Mouse (Mus musculus) adrenal gland, postnatal 25 days (tissue): ENCODE results near the gene Wwox. TPM values are rescaled to one million over a fixed set of nuclear protein-coding genes. Genes with fewer than 3 reads are reported as not detected.
A peak's percentile ranks its signal among the peaks of the same experiment; 100 is the strongest.

Source experiments
- DNase-seq: peaks from one replicate; pipeline ENCODE4 v3.0.0; 2021; ENCODE audit warnings: mixed read lengths
- total RNA-seq: library from RNA; stranded (reverse); gene quantifications from 2 replicates; pipeline ENCODE4 v1.2.3, GENCODE M21; 2021

Gene Wwox
- total RNA-seq, 1 experiment from 2014 or later = 37.2 TPM

DNA sequence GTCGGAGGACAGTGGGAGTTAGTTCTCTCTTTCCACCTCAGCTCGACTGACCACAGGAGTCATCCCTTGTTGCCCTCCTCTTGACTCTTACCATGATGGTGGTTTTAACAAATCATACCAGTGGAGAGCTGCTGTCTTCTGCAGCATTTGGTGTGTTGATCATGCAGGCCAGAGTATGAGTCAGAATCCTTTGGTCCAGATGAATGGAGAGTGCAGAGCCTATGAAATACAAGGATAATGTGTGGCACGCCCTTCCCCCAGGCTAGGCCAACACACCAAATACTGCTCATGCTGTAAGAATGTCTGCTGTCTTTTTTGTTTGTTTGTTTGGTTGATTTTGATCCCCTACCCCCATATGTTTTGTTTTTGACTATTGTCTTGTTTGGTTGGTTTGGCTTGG is 234.0 kb downstream of the Wwox start:
- DNase-seq = no peak

DNA sequence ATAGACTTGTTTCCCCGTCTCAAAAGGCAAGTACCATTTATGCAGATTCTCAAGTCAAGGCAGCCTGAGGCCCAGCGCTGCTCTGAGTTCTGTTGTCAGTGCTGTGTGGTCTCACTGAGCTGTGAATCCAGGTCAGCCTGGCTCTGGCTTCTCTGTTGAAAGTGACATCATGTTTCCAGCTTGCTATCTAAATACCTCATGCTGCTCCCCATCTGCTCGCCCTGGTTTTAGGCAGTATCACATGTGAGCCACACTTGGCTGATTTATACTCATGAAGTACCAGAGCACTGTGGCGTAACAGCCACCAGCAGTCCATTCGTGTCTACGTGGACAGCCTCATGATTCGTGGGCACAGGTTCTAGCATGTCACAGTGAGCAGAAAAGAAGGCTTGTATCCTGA is 235.7 kb downstream of the Wwox start:
- DNase-seq = no peak

DNA sequence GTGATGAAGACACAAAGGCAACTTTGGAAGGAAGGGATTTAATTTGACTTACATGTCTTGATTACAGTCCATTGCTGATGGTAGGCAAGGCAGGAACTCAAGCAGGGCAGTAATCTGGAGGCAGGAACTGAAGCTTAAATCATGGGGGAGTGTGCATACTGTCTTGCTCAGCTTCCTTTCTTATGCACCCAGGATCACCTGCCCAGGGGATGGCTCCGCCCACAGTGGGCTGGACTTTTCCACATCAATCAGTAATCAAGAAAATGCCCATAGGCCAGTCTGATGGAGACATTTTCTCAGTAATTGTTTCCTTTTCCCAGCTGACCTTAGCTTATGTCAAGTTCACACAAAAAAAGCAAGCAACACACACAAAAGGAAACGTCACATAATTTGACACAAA is 237.5 kb downstream of the Wwox start:
- DNase-seq = no peak

DNA sequence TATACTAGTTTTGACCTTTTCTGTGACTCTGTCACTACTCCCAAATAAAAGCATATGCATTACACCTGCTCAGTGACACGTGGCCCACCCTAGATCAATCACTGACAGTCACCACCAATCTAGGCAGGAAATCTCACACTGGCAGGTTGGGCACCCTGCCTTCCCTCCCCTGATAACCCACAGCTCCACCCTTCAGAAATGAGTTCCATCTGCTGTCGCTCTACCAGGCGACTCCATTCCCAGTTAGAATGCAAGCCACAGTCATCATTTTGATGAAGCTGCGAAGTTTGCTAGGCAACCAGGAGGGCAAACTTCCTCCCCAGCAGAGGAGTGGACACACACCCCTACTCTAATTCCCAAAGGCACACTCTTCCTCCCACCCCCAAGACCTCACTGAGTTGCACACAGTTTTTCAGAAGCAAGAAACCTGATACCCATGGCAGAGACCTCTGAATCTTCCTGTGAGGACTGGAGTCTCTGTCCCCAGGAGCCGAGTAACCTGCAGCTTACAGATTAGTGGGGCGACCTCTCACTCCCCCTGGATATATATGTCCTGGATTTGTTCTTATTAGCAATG is 238.2 kb downstream of the Wwox start:
- DNase-seq = no peak

DNA sequence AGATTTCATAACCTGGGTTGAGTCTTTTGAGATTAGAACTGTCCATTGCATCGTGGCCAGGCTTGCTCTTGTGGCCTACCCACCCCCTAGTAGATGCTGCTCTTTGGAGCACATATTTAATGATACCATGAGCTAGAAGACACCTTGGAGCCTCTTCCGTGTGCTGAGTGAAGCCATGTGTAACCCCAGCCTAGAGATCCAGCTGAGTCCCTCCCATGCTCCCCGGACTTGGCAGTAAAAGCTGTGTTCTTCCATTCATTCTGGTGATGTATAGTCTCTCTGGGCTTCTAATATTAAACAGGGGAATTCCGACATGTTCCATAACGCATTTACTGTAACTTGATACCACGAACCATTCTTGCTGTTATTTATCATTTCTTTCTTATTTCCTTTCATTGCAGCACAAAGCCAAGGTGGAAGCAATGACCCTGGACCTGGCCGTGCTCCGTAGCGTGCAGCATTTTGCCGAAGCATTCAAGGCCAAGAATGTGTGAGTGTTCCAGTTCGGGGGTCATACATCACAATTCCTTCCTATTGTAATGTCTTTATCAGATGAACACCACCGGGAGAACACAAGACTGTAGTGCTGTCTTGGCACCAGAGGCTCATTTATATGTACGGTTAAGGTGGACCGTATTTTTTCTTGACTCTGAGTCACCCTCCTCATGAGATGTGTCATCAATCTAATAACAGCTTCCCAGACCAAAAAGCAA is 240.1 kb downstream of the Wwox start:
- DNase-seq = no peak

DNA sequence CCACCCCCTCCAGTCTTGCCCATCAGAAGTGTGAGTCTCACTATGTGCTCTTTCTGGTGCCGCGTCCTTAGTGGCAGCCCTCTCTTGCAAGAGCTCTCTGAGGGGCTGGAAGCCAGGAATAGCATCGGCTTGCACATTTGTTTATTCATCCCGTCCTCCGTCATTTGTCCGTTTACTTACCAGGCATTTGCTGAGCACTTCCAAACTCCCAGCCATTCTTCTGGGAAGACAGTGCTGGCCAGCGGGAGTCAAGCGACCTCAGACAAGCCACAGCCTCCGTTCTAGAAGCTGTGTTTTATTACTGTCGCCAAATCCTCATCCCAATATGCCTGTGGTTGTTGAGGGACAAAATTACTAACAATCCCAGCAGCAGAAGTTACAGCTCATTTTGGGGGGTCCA is 241.7 kb downstream of the Wwox start:
- DNase-seq = no peak

DNA sequence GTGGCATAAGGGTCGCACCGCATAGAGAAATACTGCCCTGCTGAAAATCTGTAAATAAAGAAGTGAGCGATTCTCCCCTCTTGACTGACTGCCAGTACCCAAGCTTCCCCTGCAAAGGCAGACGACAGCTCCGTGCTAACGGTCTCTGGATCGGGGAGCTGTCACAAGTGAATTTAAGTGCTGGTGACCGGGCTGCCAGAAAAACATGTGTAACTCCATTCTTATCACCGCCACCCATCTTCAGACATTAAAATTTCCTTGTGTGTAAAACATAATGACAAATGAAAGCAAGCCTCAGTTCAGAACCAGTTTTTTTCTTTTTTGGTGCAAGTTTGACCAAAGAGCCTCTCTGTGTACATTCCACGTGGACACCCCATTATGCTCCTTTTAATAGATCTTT is 242.7 kb downstream of the Wwox start:
- no peak for DNase-seq

DNA sequence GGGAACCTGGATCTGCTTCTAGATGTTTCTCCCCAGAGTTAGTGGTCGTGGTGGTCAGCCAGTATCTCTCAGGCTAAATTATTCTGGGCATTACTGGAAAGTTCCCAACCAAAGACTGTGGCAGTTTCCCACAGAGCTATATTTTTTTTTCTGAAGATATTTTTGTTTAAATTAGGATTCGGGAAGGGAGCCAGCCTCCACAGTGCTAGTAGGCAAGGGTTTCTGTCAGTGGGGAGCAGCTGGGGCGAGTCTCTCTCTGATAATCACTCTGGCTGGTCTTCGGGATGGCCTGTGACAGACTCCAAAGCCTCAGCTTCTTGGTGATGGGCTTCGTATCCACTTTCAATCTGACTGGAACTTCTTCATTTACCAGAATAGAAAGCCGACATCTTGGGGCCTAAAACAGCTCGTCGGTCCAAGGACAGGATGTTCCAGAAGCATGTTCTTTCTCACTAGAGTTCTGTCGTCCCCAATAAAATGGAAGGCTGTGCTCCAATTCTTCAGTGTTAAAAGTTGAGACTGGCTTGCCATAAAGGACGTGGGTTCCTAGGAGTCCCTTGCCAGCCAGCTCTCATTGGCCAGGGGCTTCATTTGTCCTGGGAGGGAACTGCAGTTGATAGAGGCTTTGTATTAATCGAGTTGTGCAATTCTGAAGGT is 244.7 kb downstream of the Wwox start:
- no peak for DNase-seq

DNA sequence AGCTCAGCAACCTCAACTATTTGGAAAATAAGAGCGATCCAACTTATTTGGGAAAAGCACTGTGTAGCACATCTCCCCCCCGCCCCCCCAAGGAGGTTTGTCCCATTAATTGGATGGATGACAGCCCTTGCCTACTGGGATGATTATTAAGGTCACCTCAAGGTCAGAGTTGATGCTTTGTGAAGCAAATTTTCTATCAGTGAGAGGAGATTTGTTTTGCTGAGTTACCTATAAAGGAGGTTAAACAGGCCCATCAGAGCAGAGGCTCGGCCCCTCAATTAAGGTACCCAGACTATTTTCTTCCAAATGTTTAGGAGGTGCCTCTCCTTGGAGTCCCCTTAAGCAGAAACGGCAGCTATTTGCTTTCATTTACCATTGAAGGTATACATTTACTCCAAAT is 247.0 kb downstream of the Wwox start:
- no peak for DNase-seq

DNA sequence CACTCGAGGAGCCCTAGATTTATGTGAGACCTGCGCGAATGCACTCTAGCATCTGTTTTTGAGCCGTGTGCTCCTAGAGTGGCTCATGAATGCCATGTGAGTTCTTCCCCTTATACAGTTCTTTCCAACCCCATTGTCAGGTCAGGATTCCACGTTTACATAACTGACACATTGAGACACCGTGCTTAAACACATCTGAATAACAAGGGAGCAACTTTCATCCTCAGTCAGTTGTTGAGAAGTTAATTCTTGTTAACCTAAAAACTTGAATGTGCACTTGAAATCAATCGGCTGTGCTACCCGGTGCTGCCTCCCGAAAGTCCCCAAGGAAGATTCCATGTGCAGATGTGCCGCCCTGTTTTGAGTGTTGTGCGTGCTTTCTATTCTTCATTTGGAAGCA is 249.3 kb downstream of the Wwox start:
- no peak for DNase-seq

DNA sequence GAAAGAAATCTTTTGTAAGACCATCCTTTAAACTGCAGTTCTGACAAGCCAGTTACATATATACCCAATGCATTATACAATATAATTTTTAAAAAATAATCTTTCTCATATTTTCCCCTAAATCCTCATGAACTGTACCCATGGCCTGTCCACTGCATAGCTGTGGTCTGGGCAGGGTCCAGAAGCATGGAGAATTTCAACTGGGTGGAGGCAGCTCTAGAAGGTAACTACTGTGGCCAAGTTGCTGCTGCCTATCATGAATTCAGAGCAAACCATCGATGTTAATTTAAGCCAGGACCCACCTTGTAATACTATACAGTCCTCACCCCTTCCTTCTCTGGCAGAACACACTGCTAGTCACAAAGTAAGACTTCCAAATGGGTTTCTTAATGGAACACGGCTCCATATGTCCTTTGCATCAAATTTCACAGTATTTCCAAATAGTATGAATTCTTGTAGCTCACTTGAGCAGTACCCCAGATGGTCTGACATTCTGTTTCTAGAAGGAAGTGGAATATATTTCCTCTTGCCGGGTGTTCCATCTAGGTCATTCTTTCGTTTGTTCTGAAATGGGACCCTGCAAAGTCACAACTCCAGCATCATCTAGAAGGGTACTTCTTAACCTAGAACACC is 255.2 kb downstream of the Wwox start:
- DNase-seq = no peak

DNA sequence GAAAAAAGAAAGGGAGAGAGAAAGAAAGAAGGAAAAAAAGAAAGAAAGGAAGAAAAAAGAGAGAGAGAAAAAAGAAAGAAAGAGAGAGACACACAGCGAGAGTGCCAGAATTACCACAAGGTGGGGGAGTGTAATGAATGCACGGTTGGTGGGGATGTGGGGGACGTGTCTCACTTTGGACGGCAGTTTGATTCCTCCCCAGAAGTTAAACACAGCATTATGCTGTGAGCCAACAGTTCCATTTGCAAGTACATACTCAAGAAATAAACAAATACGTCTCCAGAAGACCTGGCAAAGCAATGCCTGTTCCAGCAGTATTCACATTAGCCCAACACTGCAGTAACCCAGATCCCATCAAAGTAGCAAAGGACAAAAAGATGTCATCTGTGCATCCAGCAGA is 264.1 kb downstream of the Wwox start:
- DNase-seq = no peak

DNA sequence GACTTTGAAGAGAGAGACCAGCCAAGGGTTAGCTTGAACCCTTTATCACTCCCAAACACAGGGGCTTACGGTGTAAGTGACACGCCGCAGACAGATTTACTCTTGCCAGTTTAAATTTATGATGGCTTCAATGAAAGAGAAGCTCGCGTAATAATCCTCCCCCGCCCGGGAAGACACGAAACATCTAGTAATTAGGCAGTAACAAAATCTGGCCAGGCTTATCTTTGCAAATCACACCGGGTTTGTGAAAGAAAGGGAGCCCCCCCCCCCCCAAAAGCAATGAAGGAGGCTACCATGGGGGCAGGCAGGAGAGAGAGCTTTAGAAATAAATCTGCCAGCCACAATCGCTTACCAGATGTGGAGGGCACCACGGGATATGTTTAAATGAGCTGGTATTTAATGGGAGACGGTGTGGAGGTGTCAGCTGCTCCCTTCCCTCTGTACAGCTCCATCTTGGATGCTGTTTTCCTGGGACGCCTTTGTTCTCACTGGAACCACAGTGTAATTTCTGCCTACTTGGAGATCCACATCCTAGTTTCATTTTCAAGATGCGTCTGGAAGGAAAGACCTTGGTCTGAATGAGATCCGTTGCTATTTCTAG is 268.2 kb downstream of the Wwox start:
- DNase-seq = no peak

DNA sequence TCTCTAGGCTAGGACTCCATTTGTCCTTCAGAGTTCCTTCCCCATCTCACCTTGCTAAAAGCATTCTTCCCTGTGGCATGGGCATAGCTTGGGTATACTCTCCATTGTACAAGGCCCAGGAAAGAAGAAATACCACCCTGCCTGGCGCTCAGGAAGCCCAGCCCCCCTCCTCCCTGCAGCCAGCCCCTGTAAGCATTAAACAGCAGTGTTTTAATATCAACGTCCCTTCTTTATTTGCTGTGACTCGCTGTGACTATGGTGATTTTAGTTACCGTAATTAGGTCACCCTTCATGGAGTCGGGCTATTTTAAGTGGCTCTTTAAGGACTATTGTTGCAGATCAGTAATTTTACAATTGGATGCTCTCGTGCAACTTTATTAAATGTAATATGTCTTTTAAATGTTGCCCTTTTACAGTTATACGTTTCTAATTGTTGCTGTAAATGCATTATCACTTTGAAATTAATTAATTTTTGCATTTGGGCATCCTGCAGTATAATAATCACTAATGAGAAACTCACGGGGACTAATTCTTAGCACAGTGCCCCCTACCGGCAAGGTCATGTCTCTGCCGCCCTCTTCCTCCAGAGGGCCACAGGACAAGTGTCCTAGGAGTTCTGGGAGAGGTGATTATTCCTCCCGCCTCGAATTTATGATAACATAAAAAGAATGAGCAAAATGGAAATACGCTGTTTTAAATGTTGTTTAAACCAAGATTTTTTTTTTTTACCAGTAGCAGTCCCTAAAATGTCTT is 276.0 kb downstream of the Wwox start:
- peak; percentile 32 for DNase-seq

DNA sequence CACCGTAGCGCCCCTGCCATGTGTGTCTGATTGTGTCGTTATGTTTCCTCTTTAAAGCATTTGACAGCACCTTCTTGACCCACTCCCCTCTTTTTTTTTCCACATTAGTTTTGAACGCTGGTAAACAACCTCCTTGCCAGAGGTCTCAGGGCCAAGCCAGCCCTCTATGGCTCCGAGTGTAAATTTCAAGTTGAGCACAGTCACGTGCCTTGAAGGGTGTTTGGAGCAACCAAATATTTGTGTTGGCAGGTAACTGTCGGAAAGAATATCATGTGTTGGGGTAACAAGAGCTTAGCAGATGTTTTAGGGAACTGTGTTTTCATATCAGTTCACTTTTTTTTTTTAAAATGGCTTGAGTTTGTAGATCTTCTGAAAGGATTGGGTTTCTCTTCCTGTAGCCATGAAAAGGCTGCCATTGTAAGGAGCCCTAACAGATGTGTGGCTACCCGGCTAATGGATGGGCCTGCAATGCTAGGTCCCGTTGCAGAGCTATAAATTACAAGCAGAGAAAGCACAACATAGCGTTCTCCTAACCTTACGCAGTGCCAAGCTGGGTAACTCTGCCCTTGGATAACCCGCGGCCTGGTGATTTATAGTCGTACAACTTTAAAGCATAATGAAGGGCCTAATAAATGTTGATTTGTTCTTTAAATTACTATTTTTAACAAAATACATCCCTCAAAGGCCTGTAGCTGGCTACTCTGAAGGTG is 277.2 kb downstream of the Wwox start:
- DNase-seq = peak; percentile 34

DNA sequence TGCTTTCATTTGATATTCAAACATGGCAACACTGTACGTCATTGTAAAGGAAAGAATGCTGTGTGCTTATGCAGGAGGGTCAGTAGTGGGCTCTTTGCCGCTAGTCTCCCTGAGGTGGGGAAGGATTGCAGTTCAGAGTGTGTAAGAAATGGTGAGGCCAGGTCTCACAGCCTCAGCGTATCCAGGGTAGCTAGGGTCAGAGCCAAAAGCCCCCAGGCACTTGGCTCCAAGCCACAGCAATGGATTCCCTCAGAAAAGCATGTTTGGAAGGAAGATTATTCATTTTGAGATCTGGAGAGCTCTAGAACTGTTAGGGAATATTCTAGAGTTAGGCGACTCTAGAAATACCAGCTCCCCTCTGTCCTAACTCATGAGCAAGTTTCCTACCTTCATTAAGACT is 279.4 kb downstream of the Wwox start:
- DNase-seq = no peak

DNA sequence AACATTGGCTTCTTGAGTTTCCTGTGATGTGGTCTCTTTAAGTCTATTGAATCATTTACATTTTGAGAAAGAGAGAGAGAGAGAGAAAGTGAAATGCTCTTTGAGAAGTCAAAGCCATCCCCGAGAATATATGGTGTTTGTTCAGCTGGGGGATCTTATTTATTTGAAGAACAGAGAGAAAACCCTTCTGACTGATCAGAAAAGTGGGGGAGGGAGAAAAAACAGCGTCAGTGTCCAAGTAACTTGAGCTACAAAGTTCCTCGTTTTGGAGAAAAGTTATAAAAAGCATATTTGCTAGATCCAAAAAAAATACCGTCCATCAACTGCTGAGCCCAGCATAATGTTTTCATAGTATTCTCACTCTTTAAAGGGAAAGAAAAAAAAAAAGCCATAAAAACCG is 283.2 kb downstream of the Wwox start:
- DNase-seq = no peak

DNA sequence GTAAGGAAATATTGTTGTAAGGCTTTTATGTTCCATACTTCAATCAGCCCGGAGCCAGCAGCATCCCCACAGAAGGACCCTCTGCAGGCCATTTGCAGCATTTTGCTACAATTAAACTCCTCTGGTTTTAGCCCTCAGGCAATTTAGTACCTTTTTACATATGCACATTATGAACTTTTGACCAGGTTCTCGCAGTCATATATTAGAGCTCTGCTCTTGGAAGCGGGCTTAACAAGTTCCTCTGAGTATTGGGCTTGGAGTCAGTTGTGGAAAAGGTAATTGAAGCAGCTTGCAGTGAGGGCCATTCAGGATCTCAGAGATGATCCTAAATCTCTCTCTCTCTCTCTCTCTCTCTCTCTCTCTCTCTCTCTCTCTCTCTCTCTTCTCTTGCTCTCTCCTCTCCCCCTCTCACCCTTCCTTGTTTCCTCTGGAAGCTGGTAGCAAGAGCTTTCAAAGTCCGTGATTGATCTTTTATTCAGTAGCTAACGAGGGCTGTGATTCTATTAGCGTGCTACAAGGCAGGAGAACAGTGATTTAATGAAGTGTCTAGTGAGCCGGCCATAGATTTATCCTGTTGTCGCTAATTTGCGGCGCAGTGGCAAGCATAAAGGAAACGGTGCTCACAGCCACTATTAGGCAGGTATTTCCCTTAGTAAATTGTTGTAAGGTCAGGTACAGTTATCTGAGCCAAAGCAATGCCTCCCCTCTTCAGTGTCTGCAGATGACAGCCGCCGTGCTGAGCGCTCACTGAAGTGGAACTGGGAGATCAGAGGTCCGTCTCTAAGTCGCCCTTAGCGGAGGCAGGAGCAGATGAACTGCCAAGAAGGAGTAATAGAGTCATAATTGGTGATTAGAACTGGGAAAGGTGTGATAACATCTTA is 292.0 kb downstream of the Wwox start:
- DNase-seq = no peak

DNA sequence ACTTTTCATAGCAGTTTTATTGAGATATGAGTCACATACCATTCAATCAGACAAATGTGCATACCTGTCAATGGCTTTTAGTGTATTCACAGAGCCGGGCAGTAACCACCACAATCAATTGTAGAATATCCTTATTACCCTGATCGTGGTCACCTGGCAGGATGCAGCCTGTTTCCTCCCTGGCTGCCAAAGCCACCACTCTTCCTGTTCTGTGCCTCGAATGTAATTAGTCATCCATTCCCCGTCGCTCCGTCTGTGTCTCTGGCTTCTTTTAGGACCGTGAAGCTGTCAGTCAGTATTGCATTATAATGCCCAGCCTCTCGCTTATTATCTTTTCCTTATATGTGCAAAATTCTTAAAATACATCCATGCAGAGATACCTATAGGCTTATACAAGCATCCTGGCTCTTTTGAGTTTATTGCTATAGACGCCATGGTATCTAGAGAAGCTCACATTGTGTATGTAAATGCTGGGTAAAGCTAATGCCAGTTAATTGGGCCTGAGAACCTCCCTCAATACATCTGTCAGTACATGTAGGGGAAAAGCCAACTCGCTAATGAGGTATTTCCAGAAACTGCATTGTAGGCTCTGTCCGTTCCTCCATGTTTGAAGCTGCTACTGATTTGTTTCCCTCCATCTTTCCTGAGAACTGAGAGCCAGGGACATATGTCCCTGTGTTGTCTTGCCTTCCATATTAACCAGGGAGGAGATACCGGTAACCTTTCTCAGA is 303.9 kb downstream of the Wwox start:
- no peak for DNase-seq

DNA sequence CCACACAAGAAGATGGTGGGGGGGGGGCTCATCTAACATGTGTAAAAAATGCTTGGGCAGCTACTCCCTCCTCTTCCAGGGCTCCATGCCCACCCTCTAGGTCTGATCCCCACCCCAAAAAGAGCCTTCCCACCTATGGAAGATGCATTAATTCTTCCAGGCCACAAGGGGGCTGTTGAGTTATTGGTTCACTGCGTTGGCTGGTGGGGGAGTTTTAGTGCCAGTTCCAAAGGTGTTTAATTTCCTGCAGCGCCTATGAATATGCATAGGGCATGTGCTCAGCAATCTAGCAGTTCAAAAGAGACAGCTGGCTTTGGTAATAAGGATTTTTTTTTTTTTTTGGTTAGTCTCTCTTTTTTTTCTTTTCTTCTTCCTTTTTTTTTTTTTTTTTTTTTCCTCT is 306.9 kb downstream of the Wwox start:
- DNase-seq = no peak
